Mouse (Mus musculus) heart, embryonic 14.5 days (tissue): ENCODE measurements at regions not wholly inside any gene's neighbourhood (a gene's known extent, or its start where the extent isn't known, plus 50 kb on each side); places are given as distances from the start of the nearest gene placed in this dataset.

Source experiments
- ATAC-seq: fragments of 200-750 bp; cut with Nextera tagmentation; 2 replicates; pipeline ENCODE4 v1.8.0; 2017; ENCODE audit warnings: low read depth, moderate TSS enrichment; ENCODE audit not compliant: insufficient number of reproducible peaks, insufficient read depth, low FRiP score
- H3K27ac ChIP-seq, 2 experiments: fragments of 200-500 bp in 1 of 2; fragments of 300-500 bp in 1 of 2; sonication (generic) in 1 of 2; replicated peaks in 1 of 2; 2 replicates each; pipeline ENCODE4 v1.5.1; 2012 to 2014; ENCODE audit warnings: low read depth in 2 of 2, low read length in 2 of 2, control low read depth in 1 of 2, mild to moderate bottlenecking in 1 of 2, mixed read lengths in 1 of 2; ENCODE audit not compliant: control insufficient read depth in 1 of 2, insufficient read depth in 1 of 2
- H3K27me3 ChIP-seq: fragments of 300-500 bp; sonication (generic); 2 replicates; pipeline ENCODE4 v1.6.1; 2014; ENCODE audit warnings: mild to moderate bottlenecking, low read length, control low read depth; ENCODE audit not compliant: control insufficient read depth, insufficient read depth
- H3K36me3 ChIP-seq: fragments of 300-500 bp; sonication (generic); 2 replicates; pipeline ENCODE4 v1.6.1; 2014; ENCODE audit warnings: mild to moderate bottlenecking, control low read depth, low read length, mixed read lengths; ENCODE audit not compliant: control insufficient read depth, insufficient read depth
- H3K4me1 ChIP-seq, 2 experiments: fragments of 200-500 bp in 1 of 2; fragments of 300-500 bp in 1 of 2; sonication (generic) in 1 of 2; 2 replicates each; pipeline ENCODE4 v1.6.1; 2012 to 2014; ENCODE audit warnings: low read length in 2 of 2, control low read depth in 1 of 2, mixed read lengths in 1 of 2; ENCODE audit not compliant: control insufficient read depth in 2 of 2, insufficient read depth in 2 of 2
- H3K4me2 ChIP-seq: fragments of 300-500 bp; sonication (generic); 2 replicates; pipeline ENCODE4 v1.6.1; 2014; ENCODE audit warnings: mild to moderate bottlenecking, low read length
- H3K4me3 ChIP-seq, 2 experiments: fragments of 200-500 bp in 1 of 2; fragments of 300-500 bp in 1 of 2; sonication (generic) in 1 of 2; 2 replicates each; pipeline ENCODE4 v1.5.1; 2012 to 2014; ENCODE audit warnings: low read length in 2 of 2, mild to moderate bottlenecking in 2 of 2, control low read depth in 1 of 2, low read depth in 1 of 2, moderate library complexity in 1 of 2; ENCODE audit not compliant: control insufficient read depth in 1 of 2, insufficient read depth in 1 of 2
- H3K9ac ChIP-seq: fragments of 300-500 bp; sonication (generic); 2 replicates; pipeline ENCODE4 v1.6.1; 2014; ENCODE audit warnings: mild to moderate bottlenecking, low read length
- H3K9me3 ChIP-seq: fragments of 300-500 bp; sonication (generic); 2 replicates; pipeline ENCODE4 v1.6.1; 2016; ENCODE audit warnings: low read length, control low read depth; ENCODE audit not compliant: control insufficient read depth
- WGBS: fragments of 180-500 bp; shearing (Covaris S2); extraction: QIAGEN DNeasy Blood & Tissue Kit; methylation state at CpG from one replicate; pipeline ENCODE4 v1.1.7; 2014; 5-methylcytosine and 5-hydroxymethylcytosine counted together

GRCm38 (mm10) chr13:71558477-71559215 lies 404.9 kb downstream of the Irx1 start:
- H3K4me2 ChIP-seq: no peak overlapping the region
- no peaks in the 10 kb centered on the region for H3K4me1 ChIP-seq
- no peaks in the 10 kb centered on the region for H3K27me3 ChIP-seq
- no peak overlapping the region for H3K9ac ChIP-seq
- H3K4me3 ChIP-seq: no peak overlapping the region
- H3K36me3 ChIP-seq: no peaks in the 10 kb centered on the region
- no peaks in the 10 kb centered on the region for H3K9me3 ChIP-seq
- no peak overlapping the region for H3K27ac ChIP-seq
- 86% methylated on average over 14 of the region's 14 CpGs for WGBS
- ATAC-seq: no peak

- ATAC-seq: no peak
- no peaks in the 10 kb centered on the region for H3K36me3 ChIP-seq
- H3K4me2 ChIP-seq: no peak overlapping the region
- H3K27ac ChIP-seq: no peak overlapping the region
- H3K4me3 ChIP-seq: no peak overlapping the region
- no peaks in the 10 kb centered on the region for H3K4me1 ChIP-seq
- H3K9me3 ChIP-seq: no peaks in the 10 kb centered on the region
- no peak overlapping the region for H3K9ac ChIP-seq
- H3K27me3 ChIP-seq: no peaks in the 10 kb centered on the region
- 77% methylated on average over 6 of the region's 6 CpGs for WGBS
Observed at GRCm38 (mm10) chr13:71555471-71555870, 408.1 kb downstream of the Irx1 start.

GRCm38 (mm10) chr13:71550109-71550508 lies 413.4 kb downstream of the Irx1 start:
- no peak for ATAC-seq
- no peak overlapping the region for H3K4me2 ChIP-seq

GRCm38 (mm10) chr13:71549206-71549831 lies 414.2 kb downstream of the Irx1 start:
- no peaks in the 10 kb centered on the region for H3K4me1 ChIP-seq
- no peak overlapping the region for H3K27ac ChIP-seq
- 80% methylated on average over 10 of the region's 10 CpGs for WGBS
- no peak overlapping the region for H3K9ac ChIP-seq
- H3K4me2 ChIP-seq: no peak overlapping the region
- no peak overlapping the region for H3K4me3 ChIP-seq
- no peak for ATAC-seq
- H3K36me3 ChIP-seq: no peaks in the 10 kb centered on the region
- H3K27me3 ChIP-seq: no peaks in the 10 kb centered on the region
- H3K9me3 ChIP-seq: no peaks in the 10 kb centered on the region

More at GRCm38 (mm10) chr13:71550109-71550508, 413.4 kb downstream of the Irx1 start:
- H3K27ac ChIP-seq: no peak overlapping the region
- H3K9ac ChIP-seq: no peak overlapping the region
- H3K36me3 ChIP-seq: no peaks in the 10 kb centered on the region
- H3K9me3 ChIP-seq: no peaks in the 10 kb centered on the region
- 47% methylated on average over 1 of the region's 1 CpGs for WGBS
- H3K27me3 ChIP-seq: no peaks in the 10 kb centered on the region
- no peaks in the 10 kb centered on the region for H3K4me1 ChIP-seq
- no peak overlapping the region for H3K4me3 ChIP-seq

- Histone ChIP-seq H3K4me2 (no peak overlapping the region), H3K9ac (no peak overlapping the region), H3K9me3 (no peaks in the 10 kb centered on the region), H3K4me3 (no peak overlapping the region), H3K4me1 (peaks cover 0 to 2% of the 10 kb centered on the region in 2 experiments; a peak in 1 of 4 replicates), H3K36me3 (no peaks in the 10 kb centered on the region), H3K27me3 (no peaks in the 10 kb centered on the region), H3K27ac (no peak overlapping the region)
- 48% methylated on average over 4 of the region's 4 CpGs for WGBS
- no peak for ATAC-seq
Observed at GRCm38 (mm10) chr13:71538226-71538625, 425.3 kb downstream of the Irx1 start.

- 51% methylated on average over 7 of the region's 7 CpGs for WGBS
- peaks cover 3 to 4% of the 10 kb centered on the region in 2 experiments; a peak in 1 of 4 replicates for H3K4me1 ChIP-seq
Observed at GRCm38 (mm10) chr13:71532796-71533351, 430.6 kb downstream of the Irx1 start.

GRCm38 (mm10) chr13:71529397-71530122 lies 434.0 kb downstream of the Irx1 start:
- ATAC-seq: no peak
- no peak overlapping the region for H3K9ac ChIP-seq

More at GRCm38 (mm10) chr13:71532796-71533351, 430.6 kb downstream of the Irx1 start:
- Histone ChIP-seq H3K9me3 (no peaks in the 10 kb centered on the region), H3K4me2 (no peak overlapping the region), H3K9ac (no peak overlapping the region), H3K4me3 (no peak overlapping the region), H3K27ac (no peak overlapping the region), H3K36me3 (no peaks in the 10 kb centered on the region), H3K27me3 (no peaks in the 10 kb centered on the region)
- no peak for ATAC-seq

More at GRCm38 (mm10) chr13:71529397-71530122, 434.0 kb downstream of the Irx1 start:
- H3K27ac ChIP-seq: no peak overlapping the region
- H3K9me3 ChIP-seq: no peaks in the 10 kb centered on the region
- WGBS: 51% methylated on average over 14 of the region's 14 CpGs
- H3K27me3 ChIP-seq: no peaks in the 10 kb centered on the region
- no peak overlapping the region for H3K4me3 ChIP-seq
- no peak overlapping the region for H3K4me2 ChIP-seq
- no peaks in the 10 kb centered on the region for H3K36me3 ChIP-seq
- peaks cover 3 to 4% of the 10 kb centered on the region in 2 experiments; a peak in 1 of 4 replicates for H3K4me1 ChIP-seq
